Mouse (Mus musculus): ENCODE measurements around the gene Crim1.

The Crim1 gene

GRCm38 (mm10) chr17:78199626-78200560 lies at the start of gene Crim1:
Gene Crim1 (plus strand): TSS chr17:78200248.
- peak; percentile 82 for DNase-seq

- DNase-seq = no peak
Observed at GRCm38 (mm10) chr17:78151479-78152282, 48.4 kb upstream of the Crim1 start.

GRCm38 (mm10) chr17:78163278-78163677 lies 36.8 kb upstream of the Crim1 start:
- peak; percentile 74 for DNase-seq

- DNase-seq = no peak
Observed at GRCm38 (mm10) chr17:78163724-78164236, 36.3 kb upstream of the Crim1 start.

- no peak for DNase-seq
Observed at GRCm38 (mm10) chr17:78165855-78166254, 34.2 kb upstream of the Crim1 start.

- no peak for DNase-seq
Observed at GRCm38 (mm10) chr17:78166566-78166965, 33.5 kb upstream of the Crim1 start.

GRCm38 (mm10) chr17:78172371-78172770 lies 27.7 kb upstream of the Crim1 start:
- DNase-seq = no peak

GRCm38 (mm10) chr17:78180766-78181165 lies 19.3 kb upstream of the Crim1 start:
- DNase-seq = no peak

- no peak for DNase-seq
Observed at GRCm38 (mm10) chr17:78196184-78196583, 3.9 kb upstream of the Crim1 start.

- peak; percentile 81 for DNase-seq
Observed at GRCm38 (mm10) chr17:78197111-78197510, 2.9 kb upstream of the Crim1 start.

- no peak for DNase-seq
Observed at GRCm38 (mm10) chr17:78198140-78198539, 1.9 kb upstream of the Crim1 start.

- DNase-seq = no peak
Observed at GRCm38 (mm10) chr17:78198820-78199219, 1.2 kb upstream of the Crim1 start.

- DNase-seq = no peak
Observed at GRCm38 (mm10) chr17:78199231-78199625, 820 bp upstream of the Crim1 start.

- DNase-seq = peak; percentile 51
Observed at GRCm38 (mm10) chr17:78200561-78201220, 643 bp downstream of the Crim1 start.

- no peak for DNase-seq
Observed at GRCm38 (mm10) chr17:78201221-78202058, 1.4 kb downstream of the Crim1 start.

- no peak for DNase-seq
Observed at GRCm38 (mm10) chr17:78202221-78202620, 2.2 kb downstream of the Crim1 start.

- no peak for DNase-seq
Observed at GRCm38 (mm10) chr17:78202756-78203155, 2.7 kb downstream of the Crim1 start.

- DNase-seq = no peak
Observed at GRCm38 (mm10) chr17:78203478-78203877, 3.4 kb downstream of the Crim1 start.

GRCm38 (mm10) chr17:78206421-78206820 lies 6.4 kb downstream of the Crim1 start:
- DNase-seq = peak; percentile 55

GRCm38 (mm10) chr17:78207246-78207645 lies 7.2 kb downstream of the Crim1 start:
- DNase-seq = no peak

- DNase-seq = no peak
Observed at GRCm38 (mm10) chr17:78208805-78209204, 8.8 kb downstream of the Crim1 start.

- DNase-seq = no peak
Observed at GRCm38 (mm10) chr17:78209646-78210045, 9.6 kb downstream of the Crim1 start.
